Comparison of ENCODE assay signal across 8 mouse cellular contexts in the genomic region with DNA sequence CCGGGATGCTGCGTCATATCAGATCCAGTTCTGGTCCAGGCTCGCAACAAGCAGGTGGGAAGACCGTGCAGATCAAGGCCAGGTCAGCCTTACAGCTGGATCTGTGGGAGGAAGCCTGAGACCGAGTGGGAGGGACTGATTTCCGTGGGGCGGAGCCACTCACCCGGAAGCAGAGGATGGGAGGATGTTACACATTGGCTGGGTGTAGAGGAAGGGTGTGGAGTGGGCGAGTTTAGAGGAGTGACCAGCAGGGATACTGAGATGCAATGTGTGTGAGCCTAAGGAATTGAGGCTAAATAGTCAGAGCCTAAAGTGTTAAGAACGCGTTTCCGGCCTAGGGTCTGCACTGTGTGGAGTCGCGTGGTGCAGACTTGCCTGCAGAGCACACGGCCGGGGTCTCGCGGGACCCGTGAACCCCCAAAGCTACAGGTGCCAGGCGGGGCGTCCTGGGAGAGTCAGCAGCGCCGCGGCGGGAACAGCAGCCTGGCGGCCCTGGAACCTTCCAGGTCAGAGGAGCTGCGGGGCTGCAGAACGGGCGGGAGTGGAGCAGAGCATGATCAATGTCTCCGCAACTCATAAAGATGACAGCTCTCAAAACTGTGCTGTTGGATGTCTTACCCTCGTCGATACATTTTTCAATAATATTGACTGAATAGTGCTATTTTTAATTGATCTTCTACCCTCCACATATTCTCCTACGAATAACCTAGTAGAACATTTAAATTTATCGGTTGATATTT. TPM values are rescaled to one million over a fixed set of nuclear protein-coding genes. Genes with fewer than 3 reads are reported as not detected.
DNase-seq lines count a peak whose midpoint lies in the region; ATAC-seq lines count a peak whose summit lies in the region.

Gene Zfp53 (plus strand): TSS at position 239 of the 740 bp plus-strand sequence.

- peak; percentile 88 to 96 for DNase-seq in adrenal gland, adult (ENCODE audit: inconsistent age in 2 of 2, low spot score in 1 of 2)
- peak; percentile 91 for DNase-seq in embryo, embryonic 10.5 days (ENCODE audit: low spot score)
- DNase-seq in gastrocnemius, postnatal 14 days: peak; percentile 84
- DNase-seq in left cerebral cortex, postnatal 10 days (ENCODE audit: extremely low spot score in 1 of 2, low spot score in 2 of 2): peak; percentile 72 to 90
- DNase-seq in right cerebral cortex, postnatal 25 days: peak; percentile 80
- DNase-seq in urinary bladder, postnatal 4 days (ENCODE audit: low spot score in 2 of 2): peak; percentile 82 to 83

- peak; percentile 98 for ATAC-seq in inflammation-experienced regulatory T-cells, adult 6 months
- peak; percentile 99 for ATAC-seq in megakaryocyte-erythroid progenitor cell, adult 5-6 weeks (replicated peaks; ENCODE audit: low FRiP score, low TSS enrichment, poor library complexity, severe bottlenecking)

- intact Hi-C loops in gastrocnemius, postnatal 14 days (cut with DNase I; ENCODE audit: low total_unique reads): no loop called here
- intact Hi-C loops in left cerebral cortex, postnatal 10 days (cut with DNase I): no loop called here

RNA-seq across cellular contexts. Expression of gene Zfp53, which starts in this region (rescaled TPM):
- 1 to 10 TPM; 1.3 to 1.5 TPM for total RNA-seq in gastrocnemius, postnatal 14 days (2021)
- 10 to 100 TPM; 32.9 to 41.1 (median 34.1) TPM for polyA plus RNA-seq in inflammation-experienced regulatory T-cells, adult 6 months (2017; shearing (Covaris generic))
- total RNA-seq in left cerebral cortex, postnatal 10 days (2021): 1 to 10 TPM; 4.9 to 5.4 TPM
- total RNA-seq in megakaryocyte-erythroid progenitor cell, adult 5-6 weeks (2014; fragmentation: Nextera tagmentation): 2.8 and 6.3 TPM in 2 replicates
- 3.6 and 6.2 TPM in 2 replicates for total RNA-seq in megakaryocyte-erythroid progenitor cell, adult 5-6 weeks (2017)

Comparison
In these comparisons a context has a peak if more than half of its experiments do, and no peak if none do; other contexts are left out.
1. Peak in every context shown above with its lines: DNase-seq and ATAC-seq.